Mouse (Mus musculus) hindbrain, embryonic 16.5 days (tissue): ENCODE measurements around the gene Sp100. TPM values are rescaled to one million over a fixed set of nuclear protein-coding genes. Genes with fewer than 3 reads are reported as not detected.
"Not testable (repeated sequence)": the region's sequence is repeated elsewhere in the genome, so short reads cannot be mapped to it uniquely, and the experiment has no call there.

ENCODE experiments used
- ATAC-seq: fragments of 200-750 bp; cut with Nextera tagmentation; 2 replicates; pipeline ENCODE4 v1.8.0; 2017; ENCODE audit warnings: moderate TSS enrichment, moderate library complexity
- H3K27ac ChIP-seq: fragments of 300-500 bp; sonication (generic); 2 replicates; pipeline ENCODE4 v1.5.1; 2014; ENCODE audit warnings: low read depth, mild to moderate bottlenecking, control low read depth, low read length, moderate library complexity
- H3K27me3 ChIP-seq: fragments of 300-500 bp; sonication (generic); replicated peaks from 2 replicates; pipeline ENCODE4 v1.6.1; 2014; ENCODE audit warnings: low read length; ENCODE audit not compliant: control insufficient read depth, insufficient read depth
- H3K36me3 ChIP-seq: fragments of 300-500 bp; sonication (generic); 2 replicates; pipeline ENCODE4 v1.6.1; 2014; ENCODE audit warnings: mild to moderate bottlenecking, low read length, moderate library complexity, mixed read lengths; ENCODE audit not compliant: control insufficient read depth, insufficient read depth
- H3K4me1 ChIP-seq: fragments of 300-500 bp; sonication (generic); 2 replicates; pipeline ENCODE4 v1.6.1; 2014; ENCODE audit warnings: low read depth, low read length; ENCODE audit not compliant: control insufficient read depth, insufficient read depth
- H3K4me2 ChIP-seq: fragments of 300-500 bp; sonication (generic); 2 replicates; pipeline ENCODE4 v1.6.1; 2014; ENCODE audit warnings: mild to moderate bottlenecking, low read length, control low read depth, moderate library complexity
- H3K4me3 ChIP-seq: fragments of 300-500 bp; sonication (generic); 2 replicates; pipeline ENCODE4 v1.5.1; 2014; ENCODE audit warnings: mild to moderate bottlenecking, low read length, control low read depth, moderate library complexity
- H3K9ac ChIP-seq: fragments of 300-500 bp; sonication (generic); 2 replicates; pipeline ENCODE4 v1.6.1; 2014; ENCODE audit warnings: low read depth, mild to moderate bottlenecking, control low read depth, low read length, moderate library complexity
- H3K9me3 ChIP-seq: fragments of 300-500 bp; sonication (generic); 2 replicates; pipeline ENCODE4 v1.6.1; 2014; ENCODE audit warnings: mild to moderate bottlenecking, low read length, moderate library complexity; ENCODE audit not compliant: control insufficient read depth
- WGBS: fragments of 180-500 bp; shearing (Covaris S2); extraction: QIAGEN DNeasy Blood & Tissue Kit; methylation state at CpG from one replicate; pipeline ENCODE4 v1.1.7; 2014; 5-methylcytosine and 5-hydroxymethylcytosine counted together
- polyA plus RNA-seq: library from polyadenylated mRNA; unstranded; fragments of >200 nt; fragmentation: Nextera tagmentation; extraction: Ambion mirVana; gene quantifications from 2 replicates; pipeline ENCODE4 v1.2.1, GENCODE M21; 2015

Gene Sp100
- 0.45 and 1.2 TPM in 2 replicates for polyA plus RNA-seq

- not testable (repeated sequence) for ATAC-seq, H3K4me3 ChIP-seq, H3K9me3 ChIP-seq, H3K4me1 ChIP-seq, H3K36me3 ChIP-seq, H3K27ac ChIP-seq, H3K4me2 ChIP-seq, H3K9ac ChIP-seq, H3K27me3 ChIP-seq
- 80% methylated on average over 6 of the region's 6 CpGs for WGBS
Observed at GRCm38 (mm10) chr1:85649881-85650280, at the start of gene Sp100. Gene Sp100, plus strand, starts transcription at chr1:85649988.

- H3K27me3 ChIP-seq, H3K9ac ChIP-seq, H3K4me3 ChIP-seq, ATAC-seq, H3K4me1 ChIP-seq, H3K27ac ChIP-seq, H3K4me2 ChIP-seq, H3K9me3 ChIP-seq, H3K36me3 ChIP-seq: not testable (repeated sequence)
- no CpG with 5 or more reads among the region's 5 CpGs for WGBS
Observed at GRCm38 (mm10) chr1:85600078-85600477, 49.7 kb upstream of the Sp100 start, which contains the start of gene Sp140. Gene Sp140, plus strand, starts transcription at chr1:85600378.

GRCm38 (mm10) chr1:85600794-85601193 is 49.0 kb upstream of the Sp100 start:
- not testable (repeated sequence) for ATAC-seq, H3K27ac ChIP-seq
- 66% methylated on average over 4 of the region's 4 CpGs for WGBS

GRCm38 (mm10) chr1:85604341-85604740 is 45.4 kb upstream of the Sp100 start:
- H3K4me3 ChIP-seq, H3K4me2 ChIP-seq, H3K9me3 ChIP-seq, H3K4me1 ChIP-seq, ATAC-seq, H3K36me3 ChIP-seq, H3K9ac ChIP-seq, H3K27me3 ChIP-seq, H3K27ac ChIP-seq: not testable (repeated sequence)
- WGBS = no CpG with 5 or more reads among the region's 1 CpGs

More at GRCm38 (mm10) chr1:85600794-85601193, 49.0 kb upstream of the Sp100 start:
- H3K4me3 ChIP-seq, H3K4me1 ChIP-seq, H3K9ac ChIP-seq, H3K36me3 ChIP-seq, H3K9me3 ChIP-seq, H3K4me2 ChIP-seq, H3K27me3 ChIP-seq: not testable (repeated sequence)

GRCm38 (mm10) chr1:85608361-85608760 is 41.4 kb upstream of the Sp100 start:
- H3K4me3 ChIP-seq, H3K36me3 ChIP-seq, ATAC-seq, H3K27me3 ChIP-seq, H3K27ac ChIP-seq, H3K4me2 ChIP-seq, H3K4me1 ChIP-seq, H3K9me3 ChIP-seq, H3K9ac ChIP-seq: not testable (repeated sequence)
- WGBS = 86% methylated on average over 3 of the region's 4 CpGs

- H3K27ac ChIP-seq, H3K4me1 ChIP-seq, H3K27me3 ChIP-seq, H3K9me3 ChIP-seq, H3K9ac ChIP-seq, ATAC-seq, H3K36me3 ChIP-seq, H3K4me3 ChIP-seq, H3K4me2 ChIP-seq: not testable (repeated sequence)
- WGBS = no CpG with 5 or more reads among the region's 4 CpGs
Observed at GRCm38 (mm10) chr1:85610581-85610980, 39.2 kb upstream of the Sp100 start.

- not testable (repeated sequence) for ATAC-seq, H3K9ac ChIP-seq, H3K36me3 ChIP-seq, H3K4me2 ChIP-seq, H3K27me3 ChIP-seq, H3K27ac ChIP-seq, H3K4me3 ChIP-seq, H3K9me3 ChIP-seq, H3K4me1 ChIP-seq
- WGBS = 89% methylated on average over 3 of the region's 3 CpGs
Observed at GRCm38 (mm10) chr1:85615096-85615495, 34.7 kb upstream of the Sp100 start.

GRCm38 (mm10) chr1:85615819-85616218 is 34.0 kb upstream of the Sp100 start:
- not testable (repeated sequence) for H3K36me3 ChIP-seq, ATAC-seq, H3K4me2 ChIP-seq, H3K9ac ChIP-seq, H3K27ac ChIP-seq, H3K4me1 ChIP-seq, H3K27me3 ChIP-seq, H3K4me3 ChIP-seq, H3K9me3 ChIP-seq
- 61% methylated on average over 3 of the region's 3 CpGs for WGBS

GRCm38 (mm10) chr1:85617161-85617560 is 32.6 kb upstream of the Sp100 start:
- not testable (repeated sequence) for H3K9me3 ChIP-seq, ATAC-seq, H3K36me3 ChIP-seq, H3K27me3 ChIP-seq, H3K4me2 ChIP-seq, H3K4me3 ChIP-seq, H3K27ac ChIP-seq, H3K4me1 ChIP-seq, H3K9ac ChIP-seq
- 71% methylated on average over 4 of the region's 5 CpGs for WGBS

- 70% methylated on average over 1 of the region's 1 CpGs for WGBS
Observed at GRCm38 (mm10) chr1:85618689-85619088, 31.1 kb upstream of the Sp100 start.

More at GRCm38 (mm10) chr1:85618689-85619088, 31.1 kb upstream of the Sp100 start:
- not testable (repeated sequence) for H3K36me3 ChIP-seq, H3K4me3 ChIP-seq, H3K4me2 ChIP-seq, H3K4me1 ChIP-seq, H3K9ac ChIP-seq, H3K9me3 ChIP-seq, ATAC-seq, H3K27me3 ChIP-seq, H3K27ac ChIP-seq
